Mouse (Mus musculus): ENCODE results near the gene Zfand2b. TPM values are rescaled to one million over a fixed set of nuclear protein-coding genes. Genes with fewer than 3 reads are reported as not detected.

The Zfand2b gene
- polyA plus RNA-seq, 1 experiment from 2014 or later: 38.5 TPM

- under 1% methylated on average over 53 of the region's 53 CpGs for WGBS
- H3K27ac ChIP-seq: peak overlapping the region; percentile 15
- H3K4me2 ChIP-seq (replicated peaks): peak overlapping the region; percentile 93
- peaks cover 24% of the 10 kb centered on the region for H3K4me1 ChIP-seq
- H3K9ac ChIP-seq: peak overlapping the region; percentile 85
- peak overlapping the region; percentile 76 for H3K4me3 ChIP-seq
- H3K9me3 ChIP-seq: no peaks in the 10 kb centered on the region
- peaks cover 56% of the 10 kb centered on the region for H3K36me3 ChIP-seq
- peak; percentile 18; the same call in 1 of the 2 replicates for ATAC-seq (ENCODE audit: low FRiP score, low read depth)
- no peaks in the 10 kb centered on the region for H3K27me3 ChIP-seq (replicated peaks)
Measured at GRCm38 (mm10) chr1:75141486-75142190, 26.8 kb upstream of the Zfand2b start.

- under 1% methylated on average over 88 of the region's 91 CpGs for WGBS
- Histone ChIP-seq H3K9ac (peak within 1 kb of the TSS; percentile 85), H3K27me3 (replicated peaks) (no peaks in the 10 kb centered on the region), H3K4me2 (replicated peaks) (peak within 1 kb of the TSS; percentile 93), H3K4me3 (peak within 1 kb of the TSS; percentile 76), H3K36me3 (peaks cover 56% of the 10 kb centered on the region), H3K9me3 (no peaks in the 10 kb centered on the region), H3K27ac (peak within 1 kb of the TSS; percentile 89), H3K4me1 (peaks cover 24% of the 10 kb centered on the region)
- peak; percentile 85 for ATAC-seq (ENCODE audit: low FRiP score, low read depth)
Measured at GRCm38 (mm10) chr1:75142301-75143261, 25.9 kb upstream of the Zfand2b start, which contains the start of the genes Cnppd1 and Retreg2. Cnppd1 (minus strand) TSS chr1:75142711. Retreg2 (plus strand) TSS chr1:75142778.

- Histone ChIP-seq H3K4me2 (replicated peaks) (no peak overlapping the region), H3K9me3 (no peaks in the 10 kb centered on the region), H3K4me3 (no peak overlapping the region), H3K9ac (no peak overlapping the region), H3K36me3 (peaks cover 45% of the 10 kb centered on the region), H3K27ac (no peak overlapping the region), H3K4me1 (peaks cover 18% of the 10 kb centered on the region), H3K27me3 (replicated peaks) (no peaks in the 10 kb centered on the region)
- no peak for ATAC-seq (ENCODE audit: low FRiP score, low read depth)
- WGBS: 95% methylated on average over 3 of the region's 3 CpGs
Measured at GRCm38 (mm10) chr1:75145589-75145988, 22.9 kb upstream of the Zfand2b start.

GRCm38 (mm10) chr1:75147411-75148135 lies 20.9 kb upstream of the Zfand2b start:
- 87% methylated on average over 7 of the region's 7 CpGs for WGBS
- Histone ChIP-seq H3K4me2 (replicated peaks) (no peak overlapping the region), H3K27me3 (replicated peaks) (no peaks in the 10 kb centered on the region), H3K4me3 (no peak overlapping the region), H3K27ac (no peak overlapping the region), H3K9ac (no peak overlapping the region), H3K4me1 (peaks cover 8% of the 10 kb centered on the region), H3K9me3 (no peaks in the 10 kb centered on the region), H3K36me3 (peaks cover 45% of the 10 kb centered on the region)
- no peak for ATAC-seq (ENCODE audit: low FRiP score, low read depth)

GRCm38 (mm10) chr1:75148727-75149126 lies 19.7 kb upstream of the Zfand2b start:
- 91% methylated on average over 4 of the region's 4 CpGs for WGBS
- Histone ChIP-seq H3K27ac (no peak overlapping the region), H3K4me2 (replicated peaks) (no peak overlapping the region), H3K9ac (no peak overlapping the region), H3K36me3 (peaks cover 45% of the 10 kb centered on the region), H3K4me3 (no peak overlapping the region), H3K9me3 (no peaks in the 10 kb centered on the region), H3K27me3 (replicated peaks) (no peaks in the 10 kb centered on the region), H3K4me1 (peaks cover 5% of the 10 kb centered on the region)
- ATAC-seq (ENCODE audit: low FRiP score, low read depth): no peak

- H3K4me3 ChIP-seq: no peak overlapping the region
- H3K9me3 ChIP-seq: no peaks in the 10 kb centered on the region
- H3K4me2 ChIP-seq (replicated peaks): no peak overlapping the region
- 64% methylated on average over 3 of the region's 3 CpGs for WGBS
- no peaks in the 10 kb centered on the region for H3K36me3 ChIP-seq
- no peak overlapping the region for H3K27ac ChIP-seq
- no peak for ATAC-seq (ENCODE audit: low FRiP score, low read depth)
- no peaks in the 10 kb centered on the region for H3K4me1 ChIP-seq
- no peaks in the 10 kb centered on the region for H3K27me3 ChIP-seq (replicated peaks)
- H3K9ac ChIP-seq: no peak overlapping the region
Measured at GRCm38 (mm10) chr1:75155837-75156236, 12.6 kb upstream of the Zfand2b start.

- H3K4me1 ChIP-seq: no peaks in the 10 kb centered on the region
- no peak overlapping the region for H3K9ac ChIP-seq
- no peak overlapping the region for H3K4me2 ChIP-seq (replicated peaks)
- no peaks in the 10 kb centered on the region for H3K27me3 ChIP-seq (replicated peaks)
- H3K9me3 ChIP-seq: no peaks in the 10 kb centered on the region
- no peaks in the 10 kb centered on the region for H3K36me3 ChIP-seq
- no peak overlapping the region for H3K4me3 ChIP-seq
- ATAC-seq (ENCODE audit: low FRiP score, low read depth): no peak
- H3K27ac ChIP-seq: no peak overlapping the region
Measured at GRCm38 (mm10) chr1:75158990-75159389, 9.5 kb upstream of the Zfand2b start.

- H3K27me3 ChIP-seq (replicated peaks): no peaks in the 10 kb centered on the region
- no peaks in the 10 kb centered on the region for H3K4me1 ChIP-seq
- 76% methylated on average over 5 of the region's 5 CpGs for WGBS
- H3K4me3 ChIP-seq: no peak overlapping the region
- H3K36me3 ChIP-seq: no peaks in the 10 kb centered on the region
- no peak overlapping the region for H3K9ac ChIP-seq
- ATAC-seq (ENCODE audit: low FRiP score, low read depth): no peak
- no peak overlapping the region for H3K4me2 ChIP-seq (replicated peaks)
- no peaks in the 10 kb centered on the region for H3K9me3 ChIP-seq
- H3K27ac ChIP-seq: no peak overlapping the region
Measured at GRCm38 (mm10) chr1:75159540-75160255, 8.7 kb upstream of the Zfand2b start.

GRCm38 (mm10) chr1:75160256-75160617 lies 8.2 kb upstream of the Zfand2b start:
- ATAC-seq (ENCODE audit: low FRiP score, low read depth): no peak
- 89% methylated on average over 4 of the region's 4 CpGs for WGBS
- Histone ChIP-seq H3K4me2 (replicated peaks) (no peak overlapping the region), H3K27ac (no peak overlapping the region), H3K9me3 (no peaks in the 10 kb centered on the region), H3K4me1 (no peaks in the 10 kb centered on the region), H3K4me3 (no peak overlapping the region), H3K9ac (no peak overlapping the region), H3K27me3 (replicated peaks) (no peaks in the 10 kb centered on the region), H3K36me3 (no peaks in the 10 kb centered on the region)

- Histone ChIP-seq H3K4me3 (peak overlapping the region; percentile 72), H3K36me3 (peaks cover 29% of the 10 kb centered on the region), H3K27me3 (replicated peaks) (no peaks in the 10 kb centered on the region), H3K27ac (no peak overlapping the region), H3K4me1 (peaks cover 13% of the 10 kb centered on the region), H3K9ac (peak overlapping the region; percentile 40; the same call in 1 of the 2 replicates), H3K9me3 (no peaks in the 10 kb centered on the region), H3K4me2 (replicated peaks) (peak overlapping the region; percentile 71)
- 11% methylated on average over 7 of the region's 7 CpGs for WGBS
- ATAC-seq (ENCODE audit: low FRiP score, low read depth): peak; percentile 2; the same call in 1 of the 2 replicates
Measured at GRCm38 (mm10) chr1:75168093-75168471, 364 bp upstream of the Zfand2b start.

GRCm38 (mm10) chr1:75179334-75180104 lies 11.1 kb downstream of the Zfand2b start:
- H3K36me3 ChIP-seq: peaks cover 66% of the 10 kb centered on the region
- ATAC-seq (ENCODE audit: low FRiP score, low read depth): peak; percentile 58

More at GRCm38 (mm10) chr1:75179334-75180104, 11.1 kb downstream of the Zfand2b start:
- H3K9me3 ChIP-seq: no peaks in the 10 kb centered on the region
- 10% methylated on average over 23 of the region's 23 CpGs for WGBS
- no peaks in the 10 kb centered on the region for H3K27me3 ChIP-seq (replicated peaks)
- H3K4me3 ChIP-seq: peak overlapping the region; percentile 61
- no peak overlapping the region for H3K27ac ChIP-seq
- H3K9ac ChIP-seq: peak overlapping the region; percentile 72
- peaks cover 17% of the 10 kb centered on the region for H3K4me1 ChIP-seq
- H3K4me2 ChIP-seq (replicated peaks): peak overlapping the region; percentile 100

Measured in neural tube, embryonic 12.5 days (tissue).